Mouse (Mus musculus): ENCODE measurements around the gene Tex13a. TPM values are rescaled to one million over a fixed set of nuclear protein-coding genes. Genes with fewer than 3 reads are reported as not detected.

Tex13a gene
- polyA plus RNA-seq (2014; fragmentation: Illumina TruSeq; extraction: RNeasy Lipid Tissue Mini Kit (QIAGEN cat#74804); ENCODE audit: insufficient read depth, low read depth, low replicate concordance): not detected

GRCm38 (mm10) chrX:138209480-138209879 is at the start of gene Tex13a:
Gene Tex13a (minus strand): TSS chrX:138209580.

All from lung, adult 10 weeks (tissue).